Mouse (Mus musculus) G1E-ER4 (cell line): ENCODE data around the gene Slc25a47. TPM values are rescaled to one million over a fixed set of nuclear protein-coding genes. Genes with fewer than 3 reads are reported as not detected.

ENCODE experiments used
- GATA1 ChIP-seq: IDR thresholded peaks from one replicate; pipeline ENCODE4 v1.8.0; 2012; ENCODE audit warnings: low read length, inconsistent platforms
- polyA plus RNA-seq: library from polyadenylated mRNA; stranded (reverse); fragments of >175 nt; gene quantifications from 2 replicates; pipeline ENCODE4 v1.2.3, GENCODE M21; 2012

Slc25a47 gene
- polyA plus RNA-seq, 1 experiment, result 3.4 TPM

DNA sequence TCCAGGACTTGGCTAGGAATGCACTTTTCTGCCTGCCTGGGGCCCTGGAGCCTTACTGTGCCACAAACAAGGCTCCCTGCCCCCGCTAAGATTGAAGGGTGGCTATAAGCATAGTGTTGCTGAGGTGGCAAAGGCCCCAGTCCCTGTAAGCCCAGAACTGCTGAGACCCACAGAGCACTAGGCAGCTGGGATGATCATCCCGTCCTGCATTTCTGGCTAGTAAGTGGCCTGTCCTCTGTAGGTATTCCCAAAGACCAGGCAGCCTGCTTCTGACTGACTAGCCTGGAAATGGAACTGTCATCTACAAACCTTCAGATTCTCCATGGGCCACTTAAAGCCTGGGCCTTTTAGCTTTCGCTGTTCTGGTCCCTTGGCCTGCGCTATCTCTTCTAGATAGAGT, 15.4 kb upstream of the Slc25a47 start:
- no peak for TF ChIP-seq GATA1

DNA sequence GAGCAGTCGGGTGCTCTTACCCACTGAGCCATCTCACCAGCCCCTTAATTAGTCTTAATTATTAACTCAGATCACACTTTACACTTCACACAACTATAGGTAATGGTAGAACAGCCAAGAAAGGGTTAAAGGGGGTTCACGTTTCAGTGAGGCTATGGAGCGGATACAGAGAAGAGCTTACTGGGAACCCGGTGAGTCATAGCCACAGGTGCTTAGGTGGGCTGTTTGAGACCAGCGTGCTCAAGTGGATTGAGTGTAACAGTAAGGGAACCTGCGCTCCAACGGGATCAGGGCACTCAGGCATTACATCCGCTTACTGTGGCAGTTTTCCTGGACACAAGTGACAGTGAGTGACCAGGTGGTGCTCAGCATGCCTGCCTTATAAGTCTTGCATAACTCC, 12.8 kb upstream of the Slc25a47 start:
- no peak for TF ChIP-seq GATA1

DNA sequence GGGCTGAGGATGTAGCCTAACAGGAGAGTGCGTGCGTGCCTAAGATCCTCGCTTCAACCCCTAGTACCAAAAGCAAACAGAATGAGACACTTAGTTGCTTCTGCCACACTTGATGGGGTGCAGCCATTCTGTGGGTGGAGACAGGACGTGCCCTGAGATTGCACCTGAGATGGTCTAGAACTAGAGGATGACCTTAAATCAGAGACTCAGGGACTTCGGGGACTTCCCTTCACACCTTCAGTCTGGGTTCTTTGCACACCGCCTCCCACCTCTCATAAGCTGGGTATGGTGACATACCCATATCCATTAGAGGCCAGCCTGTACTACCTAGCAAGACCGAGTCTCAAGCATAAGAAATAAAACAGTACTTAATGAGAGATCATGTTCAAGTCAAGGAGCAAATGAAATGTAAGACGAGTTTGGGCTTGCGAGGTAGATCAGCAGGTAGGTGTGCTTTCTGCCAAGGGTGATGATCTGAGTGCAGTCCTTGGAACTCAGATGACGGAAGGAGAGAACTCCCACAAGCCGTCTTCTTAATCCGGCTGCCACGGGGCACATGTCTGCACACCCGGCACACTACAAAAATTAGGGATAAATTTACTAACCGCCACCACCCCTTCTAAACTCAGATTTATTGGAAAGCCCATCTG, 11.5 kb upstream of the Slc25a47 start:
- no peak for TF ChIP-seq GATA1

DNA sequence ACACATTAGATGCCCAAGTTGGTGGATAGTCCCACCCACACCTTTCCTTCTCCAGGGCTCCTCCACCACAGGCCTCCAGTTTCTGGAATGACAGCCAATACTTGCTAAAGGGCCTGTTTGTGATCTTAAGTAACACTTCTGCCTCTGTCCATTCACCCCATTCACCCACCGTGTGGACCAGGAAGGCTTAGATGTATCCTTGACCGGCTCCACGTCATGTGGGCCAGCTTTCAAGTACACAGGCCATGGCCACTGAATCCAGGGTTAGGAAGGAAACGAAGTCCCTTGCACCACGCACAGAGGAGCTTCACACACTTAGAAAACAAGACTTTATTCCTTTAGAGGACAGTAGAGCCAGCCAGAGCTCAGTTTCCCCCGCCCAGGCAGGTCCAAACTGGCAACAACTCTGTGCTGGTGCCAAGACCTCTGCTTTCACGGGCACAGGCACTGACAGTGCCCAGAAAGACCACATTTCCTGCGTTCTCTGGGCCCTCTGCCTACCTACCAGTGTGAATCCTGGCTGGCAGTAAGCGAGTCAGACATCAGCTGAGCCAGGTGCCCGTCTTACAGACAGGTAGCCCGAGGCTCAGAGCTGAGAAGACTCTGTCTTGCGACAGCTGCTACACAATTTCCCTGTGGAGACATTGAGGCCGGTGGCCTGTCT, 10.2 kb upstream of the Slc25a47 start:
- TF ChIP-seq GATA1, result no peak

DNA sequence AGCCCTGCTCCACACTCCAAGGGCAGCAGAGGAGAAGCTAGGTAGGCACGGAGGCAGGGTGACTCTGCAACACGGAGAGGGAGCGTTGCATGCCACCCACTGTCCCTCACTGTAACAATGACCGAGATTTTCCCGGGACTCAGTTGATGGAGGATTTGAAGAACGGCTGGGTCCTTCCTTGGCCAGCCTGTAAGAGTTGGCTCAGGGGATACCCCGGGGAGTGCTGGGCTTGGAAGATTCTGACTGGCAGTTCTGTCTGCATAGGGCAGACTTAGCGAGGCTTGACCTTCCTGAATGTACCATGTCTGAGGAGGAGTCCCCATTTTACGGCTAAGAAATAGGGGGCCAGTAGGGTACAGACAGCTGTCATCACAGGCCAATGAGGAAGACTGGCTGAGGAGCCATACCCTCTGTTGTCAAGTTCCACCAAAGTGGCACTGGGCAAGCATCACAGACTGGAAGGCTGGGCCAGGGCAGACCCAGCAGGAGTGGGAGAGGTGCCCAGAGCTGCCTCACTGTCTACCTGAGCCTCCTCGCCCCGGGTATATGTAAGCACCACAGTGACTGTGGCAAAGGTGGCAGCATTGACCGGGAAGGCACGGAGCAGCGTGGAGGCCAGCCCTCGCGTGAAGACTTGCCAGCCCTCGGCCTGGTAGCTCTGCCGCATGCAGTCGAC, 9.4 kb upstream of the Slc25a47 start:
- no peak for TF ChIP-seq GATA1

DNA sequence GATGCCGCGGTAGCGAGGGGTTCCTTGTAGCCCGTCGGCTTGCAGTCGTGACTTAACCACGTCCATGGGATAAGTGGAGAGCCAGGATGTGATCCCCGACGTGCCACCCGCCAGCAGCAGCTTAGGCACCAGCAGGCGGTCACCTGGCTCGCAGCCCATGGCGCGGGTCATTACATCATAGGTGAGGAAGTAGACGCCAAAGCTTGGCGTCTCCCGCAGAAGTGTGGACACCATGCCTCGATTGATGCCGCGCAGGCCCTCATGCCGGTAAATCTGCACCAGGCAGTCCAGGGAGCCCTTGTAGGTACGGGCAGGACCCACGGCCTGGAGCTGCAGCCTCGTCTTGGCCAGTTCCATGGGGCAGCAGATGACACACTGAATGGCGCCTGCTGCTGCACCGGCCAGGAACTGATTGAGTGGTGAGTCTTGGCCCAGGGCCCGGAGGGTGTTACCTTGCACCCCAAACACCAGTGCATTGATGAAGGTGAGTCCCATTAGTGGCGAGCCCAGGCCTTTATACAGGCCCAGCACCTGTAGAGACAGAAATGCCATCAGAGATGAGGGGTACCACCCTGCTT, 8.8 kb upstream of the Slc25a47 start:
- no peak for TF ChIP-seq GATA1

DNA sequence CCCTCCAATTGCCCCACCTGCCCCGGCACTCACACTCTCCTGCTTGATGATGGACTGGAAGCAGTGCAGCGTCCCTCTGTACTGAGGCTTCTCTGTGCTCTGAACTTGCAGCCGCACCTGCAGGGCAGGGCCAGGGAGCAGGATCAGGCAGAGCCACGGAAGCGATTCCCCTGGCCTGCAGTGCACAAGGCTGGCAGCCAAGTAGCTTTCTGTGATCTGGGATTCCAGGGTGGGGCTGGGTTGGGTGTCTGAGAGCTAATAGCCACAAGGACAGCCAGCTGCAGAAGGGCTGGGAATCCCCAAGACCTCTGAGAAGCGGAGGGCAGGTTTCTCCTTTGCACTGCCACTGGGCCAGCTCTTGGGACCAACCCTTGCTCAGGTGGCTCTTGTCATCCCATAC, 8.2 kb upstream of the Slc25a47 start:
- no peak for TF ChIP-seq GATA1

DNA sequence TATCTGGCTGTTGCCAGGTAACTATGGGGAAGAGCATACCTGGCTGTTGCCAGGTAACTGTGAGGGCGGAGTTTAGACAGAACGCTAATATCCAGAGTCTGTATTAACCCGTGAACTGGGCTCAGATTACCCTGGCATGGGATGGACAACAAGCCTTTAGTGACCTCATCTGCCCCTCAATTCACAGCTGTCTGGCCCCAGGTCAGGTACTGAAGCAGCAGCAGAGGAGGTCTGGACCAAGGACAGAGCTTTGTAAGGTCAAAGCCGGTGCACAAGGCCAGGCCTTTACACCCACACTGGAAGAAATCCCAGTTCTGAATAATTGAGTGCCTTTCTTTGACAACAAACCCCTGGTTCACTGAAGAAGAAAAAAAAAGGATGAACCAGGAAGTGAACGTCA, 6.2 kb upstream of the Slc25a47 start:
- no peak for TF ChIP-seq GATA1

DNA sequence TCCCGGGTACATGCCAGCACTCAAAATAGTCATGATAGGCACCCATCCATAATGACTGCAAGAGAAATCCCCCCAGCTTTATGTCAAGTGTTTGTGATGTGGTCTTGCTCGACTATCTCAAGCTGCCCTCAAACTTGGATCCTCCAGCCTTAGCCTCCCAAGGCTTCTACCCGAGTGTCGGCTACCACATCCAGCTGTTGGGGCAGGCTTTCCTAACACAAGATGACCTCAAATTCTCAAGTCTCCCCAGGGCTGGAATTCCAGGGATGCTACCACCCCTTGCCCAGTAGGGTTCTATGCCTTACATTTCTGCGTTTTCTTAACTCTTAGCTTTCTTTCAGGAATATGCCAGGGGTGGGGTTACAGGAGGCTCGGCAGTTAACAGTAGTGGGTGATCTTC, 5.5 kb upstream of the Slc25a47 start:
- TF ChIP-seq GATA1, result no peak

DNA sequence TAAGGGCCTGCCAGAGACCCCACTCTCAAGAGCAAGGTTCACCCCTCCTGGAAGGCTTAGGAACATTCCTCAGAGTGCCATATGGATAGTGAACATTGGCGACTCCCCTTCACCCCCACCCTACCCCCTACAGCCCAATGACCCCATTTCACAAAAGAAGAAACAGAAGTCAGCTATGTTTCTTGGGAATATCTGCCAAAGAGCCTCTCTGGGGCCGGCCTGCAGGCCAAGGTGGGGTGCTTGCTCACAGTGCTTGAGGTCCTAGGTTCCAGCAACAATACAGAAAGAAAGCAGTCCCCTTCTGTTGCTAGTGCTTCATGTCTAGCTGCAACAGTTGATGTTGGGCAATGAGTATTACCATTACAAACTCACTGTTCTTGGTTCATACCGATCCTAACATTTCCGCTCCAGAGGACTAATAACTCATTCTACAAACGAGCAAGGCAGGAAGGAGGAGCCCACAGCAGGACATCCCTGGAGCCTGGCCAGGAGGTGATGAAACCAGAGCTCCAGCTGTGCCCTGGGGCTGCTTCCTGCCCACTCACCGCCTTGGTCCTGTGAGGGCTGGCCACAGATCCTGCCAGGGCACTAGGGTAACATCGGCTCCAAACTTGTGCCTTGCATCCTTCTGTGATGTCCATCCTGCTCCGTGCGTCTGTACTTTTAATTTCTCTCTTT, 3.7 kb upstream of the Slc25a47 start:
- no peak for TF ChIP-seq GATA1

DNA sequence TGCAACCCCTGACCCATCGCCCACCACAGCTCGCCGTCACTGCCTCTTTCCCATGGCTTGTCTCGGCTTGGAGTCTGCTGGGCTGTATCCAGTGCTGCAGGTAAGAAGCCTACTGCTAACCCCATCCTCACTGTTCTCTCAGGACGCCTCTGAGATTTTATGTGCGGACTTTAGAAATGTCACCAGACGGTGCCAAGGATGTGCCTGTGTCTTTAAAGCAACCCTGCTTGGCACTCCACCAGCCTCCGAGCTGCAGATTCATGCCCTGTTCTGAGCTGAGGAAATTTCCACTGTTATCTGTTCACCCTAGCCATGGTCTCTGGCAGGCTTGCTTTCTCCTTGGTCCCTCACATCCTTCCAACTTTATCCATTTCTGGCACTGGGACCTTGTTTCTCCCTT, 3.0 kb upstream of the Slc25a47 start:
- TF ChIP-seq GATA1, result no peak

DNA sequence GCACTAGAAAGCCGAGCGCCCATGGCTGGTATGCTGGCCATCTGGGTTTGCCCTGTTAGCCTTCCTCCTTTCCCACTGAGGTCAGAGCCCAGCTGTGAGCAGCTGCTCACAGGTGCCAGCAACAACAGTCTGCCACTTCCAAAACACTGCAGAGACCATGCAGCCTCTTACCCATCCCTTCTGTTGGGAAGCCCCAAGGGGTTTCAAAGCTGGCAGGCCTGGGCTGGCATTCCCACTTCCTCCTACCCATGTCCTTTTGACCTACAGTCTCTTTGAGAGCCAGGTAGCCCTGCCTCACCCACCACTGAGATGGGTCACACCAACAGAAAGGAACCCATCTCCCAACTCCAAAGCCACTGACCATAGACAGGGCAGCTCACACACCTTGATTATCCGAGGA, 2.4 kb upstream of the Slc25a47 start:
- TF ChIP-seq GATA1, result no peak

DNA sequence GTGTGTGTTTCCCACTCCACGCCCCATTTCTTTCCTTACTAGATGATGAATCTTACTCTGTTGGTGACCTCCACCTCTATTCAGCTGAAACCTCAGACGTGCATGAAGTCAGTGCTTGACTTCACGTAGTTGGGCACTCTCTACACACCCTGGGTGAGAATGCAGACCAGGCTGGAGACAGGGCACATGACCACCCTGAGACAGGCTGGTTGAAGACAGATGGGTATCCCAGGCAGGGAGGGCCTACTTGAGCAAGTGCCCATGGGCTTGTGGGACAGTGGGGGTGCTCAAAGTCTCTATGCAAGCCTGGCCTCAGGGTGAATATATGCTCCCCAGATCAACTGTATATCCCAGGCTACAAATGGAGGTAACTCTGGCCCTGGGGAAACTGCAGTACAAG, 1.5 kb upstream of the Slc25a47 start:
- no peak for TF ChIP-seq GATA1

DNA sequence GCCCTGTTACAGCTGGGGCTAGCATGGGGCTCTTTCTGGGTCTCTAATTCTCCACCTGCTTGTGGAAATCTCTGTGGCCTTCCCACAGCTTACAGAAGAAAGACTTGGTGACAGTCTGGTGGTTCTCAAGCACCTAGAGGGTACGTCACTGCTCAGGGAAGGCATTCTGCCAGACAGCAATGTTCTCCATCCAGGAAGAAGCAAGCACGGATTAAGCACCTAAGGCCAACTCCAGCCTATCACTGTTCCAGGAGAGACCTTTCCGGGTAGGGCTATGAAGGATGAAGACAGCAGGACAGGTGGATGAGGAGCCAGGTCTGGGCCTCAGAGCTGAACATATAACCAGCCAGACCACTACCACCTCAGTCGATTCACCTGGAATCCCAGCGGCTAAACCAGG, 1.1 kb upstream of the Slc25a47 start:
- TF ChIP-seq GATA1, result no peak

DNA sequence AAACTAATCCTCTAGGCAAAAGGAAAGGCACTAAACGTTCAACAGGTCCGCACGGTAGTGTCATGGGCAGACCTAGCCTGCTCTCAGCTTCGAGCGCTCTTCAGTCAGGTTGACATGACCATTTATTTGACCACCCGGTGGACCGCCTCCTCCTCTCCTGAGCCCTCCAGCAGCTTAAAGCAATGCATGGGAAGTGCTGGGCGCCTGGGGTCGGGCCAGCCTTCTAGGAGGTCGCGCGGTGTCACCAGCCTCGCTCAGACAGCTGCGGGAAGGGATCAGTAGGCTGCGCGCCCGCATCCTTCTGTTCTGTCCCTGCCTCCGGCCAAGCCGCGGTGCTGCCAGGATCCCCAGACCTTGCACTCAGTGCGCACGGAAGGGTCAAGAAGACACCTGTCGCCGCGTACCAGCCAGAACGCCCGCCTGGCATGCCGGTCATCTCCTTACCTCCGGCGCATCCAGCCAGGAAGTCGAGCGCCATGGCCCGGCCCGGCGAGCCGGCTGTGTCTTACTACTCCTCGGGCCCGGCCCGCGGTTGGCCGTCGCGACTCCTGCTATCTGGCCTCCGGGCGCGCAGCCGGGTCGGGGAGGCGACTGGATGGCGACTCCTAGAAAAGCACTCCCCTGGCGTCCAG, 522 bp upstream of the Slc25a47 start:
- no peak for TF ChIP-seq GATA1

DNA sequence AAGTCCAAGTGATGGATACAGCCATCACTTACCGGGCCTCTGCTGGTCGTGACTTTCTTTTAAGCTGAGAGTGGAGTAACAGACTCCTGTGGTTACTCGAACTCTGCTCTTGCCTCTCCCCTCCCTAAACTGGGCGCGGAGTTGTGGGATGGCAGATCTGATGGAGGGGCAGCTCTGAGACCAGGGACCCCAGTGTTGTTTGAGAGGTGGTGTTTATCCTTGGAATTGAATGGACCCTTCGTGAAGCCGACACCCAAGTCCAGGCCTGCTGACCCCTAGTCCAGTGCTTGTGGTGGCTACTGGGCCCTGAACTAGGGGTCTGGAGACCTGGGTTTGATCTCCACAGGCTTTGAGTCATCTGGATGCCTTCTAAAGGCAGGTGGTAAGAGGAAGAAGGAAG, 876 bp downstream of the Slc25a47 start:
- no peak for TF ChIP-seq GATA1
